Mouse (Mus musculus) thymus, adult 2 months (tissue): ENCODE measurements around the gene Rbpms2. TPM values are rescaled to one million over a fixed set of nuclear protein-coding genes. Genes with fewer than 3 reads are reported as not detected.

ENCODE experiments used
- DNase-seq: peaks from one replicate; pipeline ENCODE4 v3.0.0; 2021
- H3K27ac ChIP-seq: fragments of 200-500 bp; 2 replicates; pipeline ENCODE4 v1.5.1; 2012; ENCODE audit warnings: low read length, control low read depth; ENCODE audit not compliant: control insufficient read depth, insufficient read depth
- H3K27me3 ChIP-seq: fragments of 200-500 bp; 2 replicates; pipeline ENCODE4 v1.6.1; 2012; ENCODE audit warnings: mild to moderate bottlenecking, low read length, moderate library complexity, mixed read lengths; ENCODE audit not compliant: control insufficient read depth, insufficient read depth
- H3K36me3 ChIP-seq: fragments of 200-500 bp; 2 replicates; pipeline ENCODE4 v1.6.1; 2012; ENCODE audit warnings: mild to moderate bottlenecking, low read length, moderate library complexity; ENCODE audit not compliant: control insufficient read depth, insufficient read depth
- H3K4me1 ChIP-seq: fragments of 200-500 bp; replicated peaks from 2 replicates; pipeline ENCODE4 v1.6.1; 2012; ENCODE audit warnings: low read length; ENCODE audit not compliant: control insufficient read depth, insufficient read depth
- H3K4me3 ChIP-seq: fragments of 200-500 bp; 2 replicates; pipeline ENCODE4 v1.5.1; 2012; ENCODE audit warnings: mild to moderate bottlenecking, low read length, control low read depth, moderate library complexity; ENCODE audit not compliant: control insufficient read depth, insufficient read depth
- CTCF ChIP-seq: fragments of 200-500 bp; IDR thresholded peaks from 2 replicates; pipeline ENCODE4 v1.5.1; 2012; ENCODE audit warnings: mild to moderate bottlenecking, control low read depth, low read length, moderate library complexity, borderline replicate concordance; ENCODE audit not compliant: control insufficient read depth, poor library complexity, insufficient read depth; ENCODE audit errors: extremely low read depth
- POLR2A ChIP-seq: fragments of 200-500 bp; IDR thresholded peaks from 2 replicates; pipeline ENCODE4 v1.6.1; 2012; ENCODE audit warnings: mild to moderate bottlenecking, low read length, control low read depth, moderate library complexity; ENCODE audit not compliant: control insufficient read depth, poor library complexity, insufficient read depth; ENCODE audit errors: extremely low read depth
- WGBS: fragments of 180-500 bp; shearing (Covaris S2); methylation state at CpG from one replicate; pipeline ENCODE4 v1.1.7; 2018; 5-methylcytosine and 5-hydroxymethylcytosine counted together
- polyA plus RNA-seq: library from polyadenylated mRNA; depleted of rRNA; stranded (reverse); fragments of >200 nt; gene quantifications from 2 replicates; pipeline ENCODE4 v1.2.3, GENCODE M21; 2012

Gene Rbpms2
- polyA plus RNA-seq, 1 experiment, result 11.5 TPM

GRCm38 (mm10) chr9:65600951-65601350 is 28.5 kb upstream of the Rbpms2 start:
- Histone ChIP-seq H3K4me1 (peaks cover 2% of the 10 kb centered on the region; the same call in 1 of the 2 replicates), H3K36me3 (no peaks in the 10 kb centered on the region; the same call in 1 of the 2 replicates), H3K27me3 (no peaks in the 10 kb centered on the region), H3K4me3 (no peak overlapping the region), H3K27ac (no peak overlapping the region)
- DNase-seq, result no peak
- WGBS, result 83% methylated on average over 2 of the region's 2 CpGs
- TF ChIP-seq CTCF (no peak), POLR2A (no peak)

GRCm38 (mm10) chr9:65603401-65604102 is 25.9 kb upstream of the Rbpms2 start:
- no peaks in the 10 kb centered on the region for H3K36me3 ChIP-seq
- peaks cover 2% of the 10 kb centered on the region; the same call in 1 of the 2 replicates for H3K4me1 ChIP-seq
- no peak overlapping the region for H3K4me3 ChIP-seq
- no peak overlapping the region for H3K27ac ChIP-seq
- DNase-seq, result no peak
- H3K27me3 ChIP-seq, result no peaks in the 10 kb centered on the region
- WGBS, result 79% methylated on average over 8 of the region's 8 CpGs
- no peak for TF ChIP-seq CTCF
- no peak for TF ChIP-seq POLR2A

GRCm38 (mm10) chr9:65605471-65606136 is 23.8 kb upstream of the Rbpms2 start:
- Histone ChIP-seq H3K27me3 (no peaks in the 10 kb centered on the region), H3K27ac (no peak overlapping the region), H3K36me3 (no peaks in the 10 kb centered on the region), H3K4me1 (peaks cover 2% of the 10 kb centered on the region; the same call in 1 of the 2 replicates), H3K4me3 (no peak overlapping the region)
- 19% methylated on average over 9 of the region's 9 CpGs for WGBS
- no peak for TF ChIP-seq POLR2A
- TF ChIP-seq CTCF, result peak; percentile 66; the same call in 1 of the 2 replicates
- peak; percentile 41 for DNase-seq

- WGBS, result 88% methylated on average over 9 of the region's 9 CpGs
- Histone ChIP-seq H3K27ac (no peak overlapping the region), H3K4me1 (peaks cover 2% of the 10 kb centered on the region), H3K4me3 (no peak overlapping the region), H3K36me3 (no peaks in the 10 kb centered on the region), H3K27me3 (no peaks in the 10 kb centered on the region)
- TF ChIP-seq CTCF (no peak), POLR2A (no peak)
- DNase-seq, result no peak
Observed at GRCm38 (mm10) chr9:65606321-65607109, 22.9 kb upstream of the Rbpms2 start.

- Histone ChIP-seq H3K27me3 (no peaks in the 10 kb centered on the region), H3K4me3 (no peak overlapping the region), H3K4me1 (peaks cover 2% of the 10 kb centered on the region), H3K36me3 (no peaks in the 10 kb centered on the region), H3K27ac (no peak overlapping the region)
- TF ChIP-seq POLR2A, result no peak
- TF ChIP-seq CTCF, result no peak
- DNase-seq, result no peak
- 94% methylated on average over 2 of the region's 2 CpGs for WGBS
Observed at GRCm38 (mm10) chr9:65607120-65607519, 22.3 kb upstream of the Rbpms2 start.

- TF ChIP-seq POLR2A (no peak), CTCF (no peak)
- Histone ChIP-seq H3K4me1 (no peaks in the 10 kb centered on the region; the same call in 1 of the 2 replicates), H3K36me3 (no peaks in the 10 kb centered on the region), H3K4me3 (no peak overlapping the region), H3K27ac (no peak overlapping the region), H3K27me3 (no peaks in the 10 kb centered on the region)
- DNase-seq, result no peak
- 97% methylated on average over 5 of the region's 5 CpGs for WGBS
Observed at GRCm38 (mm10) chr9:65611969-65612486, 17.4 kb upstream of the Rbpms2 start.
